Mouse (Mus musculus): ENCODE data around the gene Lrrc3b.

GRCm38 (mm10) chr14:15354299-15354698, 84.5 kb downstream of the Lrrc3b start:
- TF ChIP-seq CTCF (IDR thresholded peaks at IDR 0.05) = no peak
- no peak for TF ChIP-seq POLR2A (IDR thresholded peaks at IDR 0.05; ENCODE audit: insufficient read depth, low read depth, low read length)
- TF ChIP-seq EP300 (IDR thresholded peaks at IDR 0.05; ENCODE audit: insufficient read depth, low read depth, low read length) = no peak

Data from heart, adult 2 months (tissue).